Mouse (Mus musculus) urinary bladder, postnatal 10 days (tissue): Measurements from ENCODE around the gene Lrrc15.

ENCODE experiments used
- DNase-seq: peaks from one replicate; pipeline ENCODE4 v3.0.0; 2022; ENCODE audit warnings: low spot score

Gene Lrrc15

GRCm38 (mm10) chr16:30275558-30276340 lies 7.3 kb downstream of the Lrrc15 start:
- DNase-seq, result no peak

GRCm38 (mm10) chr16:30273065-30273464 lies 10.0 kb downstream of the Lrrc15 start:
- no peak for DNase-seq

GRCm38 (mm10) chr16:30271941-30272595 lies 11.0 kb downstream of the Lrrc15 start:
- no peak for DNase-seq

- no peak for DNase-seq
Measured at GRCm38 (mm10) chr16:30271223-30271761, 11.8 kb downstream of the Lrrc15 start.

- DNase-seq, result no peak
Measured at GRCm38 (mm10) chr16:30267359-30267758, 15.7 kb downstream of the Lrrc15 start, which contains the start of gene Cpn2. Gene Cpn2 (minus strand): TSS chr16:30267499.

- no peak for DNase-seq
Measured at GRCm38 (mm10) chr16:30266561-30266960, 16.5 kb downstream of the Lrrc15 start.

GRCm38 (mm10) chr16:30265611-30266010 lies 17.4 kb downstream of the Lrrc15 start:
- DNase-seq, result no peak

GRCm38 (mm10) chr16:30263156-30263555 lies 19.9 kb downstream of the Lrrc15 start:
- DNase-seq, result no peak

- DNase-seq, result no peak
Measured at GRCm38 (mm10) chr16:30262664-30263063, 20.4 kb downstream of the Lrrc15 start.

GRCm38 (mm10) chr16:30262157-30262556 lies 20.9 kb downstream of the Lrrc15 start:
- no peak for DNase-seq

- no peak for DNase-seq
Measured at GRCm38 (mm10) chr16:30261341-30261740, 21.7 kb downstream of the Lrrc15 start.

- no peak for DNase-seq
Measured at GRCm38 (mm10) chr16:30260012-30260635, 22.9 kb downstream of the Lrrc15 start.

- no peak for DNase-seq
Measured at GRCm38 (mm10) chr16:30259444-30259843, 23.6 kb downstream of the Lrrc15 start.

GRCm38 (mm10) chr16:30258441-30258840 lies 24.6 kb downstream of the Lrrc15 start:
- no peak for DNase-seq

GRCm38 (mm10) chr16:30257718-30258117 lies 25.3 kb downstream of the Lrrc15 start:
- DNase-seq, result no peak

GRCm38 (mm10) chr16:30255061-30255460 lies 28.0 kb downstream of the Lrrc15 start:
- DNase-seq, result no peak

GRCm38 (mm10) chr16:30253900-30254299 lies 29.2 kb downstream of the Lrrc15 start:
- DNase-seq, result no peak

- DNase-seq, result no peak
Measured at GRCm38 (mm10) chr16:30253374-30253773, 29.7 kb downstream of the Lrrc15 start.

- DNase-seq, result no peak
Measured at GRCm38 (mm10) chr16:30252003-30252418, 31.0 kb downstream of the Lrrc15 start.

- DNase-seq, result no peak
Measured at GRCm38 (mm10) chr16:30244037-30244700, 38.9 kb downstream of the Lrrc15 start.

- no peak for DNase-seq
Measured at GRCm38 (mm10) chr16:30241623-30242022, 41.4 kb downstream of the Lrrc15 start.

- DNase-seq, result no peak
Measured at GRCm38 (mm10) chr16:30238791-30239190, 44.3 kb downstream of the Lrrc15 start.
